Mouse (Mus musculus) heart, adult 2 months (tissue): Measurements from ENCODE around the gene Cep63. TPM values are rescaled to one million over a fixed set of nuclear protein-coding genes. Genes with fewer than 3 reads are reported as not detected.

Experiments
- DNase-seq, 2 experiments: peaks; one replicate each; pipeline ENCODE4 v3.0.0; 2021
- H3K27ac ChIP-seq: fragments of 200-600 bp; 2 replicates; pipeline ENCODE4 v1.8.1; 2022
- H3K27me3 ChIP-seq: fragments of 200-500 bp; 2 replicates; pipeline ENCODE4 v1.6.1; 2012; ENCODE audit warnings: mild to moderate bottlenecking, low read length, inconsistent platforms, mixed read lengths; ENCODE audit not compliant: control insufficient read depth, insufficient read depth
- H3K36me3 ChIP-seq: fragments of 200-500 bp; 2 replicates; pipeline ENCODE4 v1.6.1; 2012; ENCODE audit warnings: low read length, inconsistent platforms; ENCODE audit not compliant: control insufficient read depth, insufficient read depth
- H3K4me1 ChIP-seq: fragments of 200-500 bp; 2 replicates; pipeline ENCODE4 v1.6.1; 2011; ENCODE audit warnings: low read length; ENCODE audit not compliant: control insufficient read depth, insufficient read depth
- H3K4me3 ChIP-seq: fragments of 200-600 bp; 2 replicates; pipeline ENCODE4 v1.8.1; 2022
- H3K79me2 ChIP-seq: fragments of 200-500 bp; replicated peaks from 2 replicates; pipeline ENCODE4 v1.6.1; 2012; ENCODE audit warnings: mild to moderate bottlenecking, inconsistent platforms, low read length, moderate library complexity, mixed read lengths; ENCODE audit not compliant: control insufficient read depth, insufficient read depth
- H3K9ac ChIP-seq: fragments of 200-500 bp; 2 replicates; pipeline ENCODE4 v1.6.1; 2012; ENCODE audit warnings: low read depth, mild to moderate bottlenecking, control low read depth, inconsistent platforms, low read length, mixed read lengths
- CTCF ChIP-seq: fragments of 200-600 bp; IDR thresholded peaks from 2 replicates; pipeline ENCODE4 v1.8.1; 2022; ENCODE audit warnings: antibody characterized with exemption, mild to moderate bottlenecking, moderate library complexity
- EP300 ChIP-seq: fragments of 200-500 bp; IDR thresholded peaks from 2 replicates; pipeline ENCODE4 v1.6.1; 2011; ENCODE audit warnings: low read depth, low read length, control low read depth; ENCODE audit not compliant: insufficient read depth
- POLR2A ChIP-seq: fragments of 200-500 bp; IDR thresholded peaks from 2 replicates; pipeline ENCODE4 v1.6.1; 2011; ENCODE audit warnings: mild to moderate bottlenecking, low read depth, low read length, control low read depth; ENCODE audit not compliant: insufficient read depth
- WGBS: fragments of 180-500 bp; shearing (Covaris S2); methylation state at CpG from one replicate; pipeline ENCODE4 v1.1.7; 2018; 5-methylcytosine and 5-hydroxymethylcytosine counted together
- intact Hi-C: fragments of 180-260 bp; cut with DNase I; formaldehyde crosslinking; loops from one replicate; pipeline ENCODE4 v1.15.1; 2025
- polyA plus RNA-seq: library from polyadenylated mRNA; depleted of rRNA; stranded (reverse); fragments of >200 nt; gene quantifications from 2 replicates; pipeline ENCODE4 v1.2.3, GENCODE M21; 2012
- total RNA-seq, 2 experiments: library from RNA; stranded (reverse); gene quantifications; 2 replicates each; pipeline ENCODE4 v1.2.3; 2021

Cep63 gene
- total and polyA plus RNA-seq, 3 experiments: 7.3 to 57.5 (median 49.4) TPM

DNA sequence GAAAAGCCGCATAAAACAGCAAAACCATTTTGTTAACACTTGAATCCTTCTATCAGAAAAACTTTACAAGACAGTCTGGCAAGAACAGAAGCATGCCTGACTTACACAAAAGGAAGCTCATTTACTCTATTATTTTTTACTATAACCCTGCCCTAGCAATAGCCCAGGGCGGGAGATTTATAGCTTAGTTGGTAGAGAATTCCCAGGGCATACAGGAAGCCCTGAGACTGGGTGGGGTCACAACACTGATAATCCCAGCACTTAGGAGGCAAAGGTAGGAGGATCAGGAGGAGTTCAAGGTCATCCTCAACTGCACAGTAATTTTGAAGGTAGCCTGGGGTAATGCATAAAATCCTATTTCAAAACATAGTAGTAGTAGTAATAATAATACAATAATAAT, 24.7 kb downstream of the Cep63 start:
- no peak overlapping the region for H3K9ac ChIP-seq
- intact Hi-C loops: no loop called here
- no peaks in the 10 kb centered on the region for H3K4me1 ChIP-seq
- no peak overlapping the region for H3K4me3 ChIP-seq
- no peak overlapping the region for H3K27ac ChIP-seq
- H3K36me3 ChIP-seq: no peaks in the 10 kb centered on the region; the same call in none of the 2 replicates
- TF ChIP-seq EP300 (no peak), CTCF (no peak), POLR2A (no peak)
- DNase-seq: no peak
- no peaks in the 10 kb centered on the region for H3K27me3 ChIP-seq
- 74% methylated on average over 2 of the region's 2 CpGs for WGBS
- no peaks in the 10 kb centered on the region for H3K79me2 ChIP-seq

GRCm38 (mm10) chr9:102601187-102601586, 25.1 kb downstream of the Cep63 start:
- H3K9ac ChIP-seq: no peak overlapping the region
- no peak overlapping the region for H3K27ac ChIP-seq
- no peak overlapping the region for H3K4me3 ChIP-seq
- H3K79me2 ChIP-seq: no peaks in the 10 kb centered on the region
- 79% methylated on average over 2 of the region's 2 CpGs for WGBS
- H3K27me3 ChIP-seq: no peaks in the 10 kb centered on the region
- intact Hi-C loops: no loop called here
- no peaks in the 10 kb centered on the region; the same call in none of the 2 replicates for H3K36me3 ChIP-seq
- no peak for DNase-seq
- H3K4me1 ChIP-seq: no peaks in the 10 kb centered on the region
- TF ChIP-seq CTCF (no peak), POLR2A (no peak), EP300 (no peak)

DNA sequence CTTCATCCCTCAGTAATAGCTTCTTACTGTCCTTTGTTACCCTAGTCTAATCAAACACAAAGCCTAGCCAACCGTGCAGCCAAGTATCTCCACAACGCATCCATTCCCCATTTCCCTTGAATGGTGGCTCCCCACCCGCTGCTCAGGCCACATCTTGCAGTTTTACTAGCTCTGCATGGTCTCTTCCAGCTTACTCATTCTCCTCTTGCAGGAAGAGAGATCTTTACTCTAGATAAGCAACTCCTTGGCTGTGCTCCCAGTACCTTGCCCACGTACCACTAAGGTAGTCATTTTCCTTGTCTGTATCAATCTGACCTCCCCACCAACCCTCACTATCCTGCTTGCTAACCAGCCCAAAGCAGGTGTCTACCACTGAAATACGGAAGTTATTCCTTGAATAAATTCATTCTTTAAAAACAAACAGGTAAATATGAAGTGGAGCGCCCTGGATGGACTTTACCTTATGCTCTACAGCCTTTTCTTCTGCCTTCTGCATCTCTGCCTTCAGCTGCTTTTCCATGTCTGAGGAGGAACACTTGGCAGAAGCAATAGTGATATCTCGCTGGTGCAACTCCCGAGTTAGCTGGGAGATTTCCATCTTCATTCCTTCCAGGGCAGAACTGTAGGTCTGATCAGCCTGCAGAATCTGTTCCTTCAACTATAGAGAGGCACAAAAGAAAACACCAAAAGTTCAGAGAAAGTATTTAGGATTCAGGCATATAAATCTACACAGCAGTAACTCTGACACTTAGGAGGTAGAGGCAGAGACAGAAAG, 30.5 kb downstream of the Cep63 start:
- H3K4me3 ChIP-seq: no peak overlapping the region
- intact Hi-C loops: no loop called here
- no peak for DNase-seq
- no peak overlapping the region for H3K9ac ChIP-seq
- WGBS: 79% methylated on average over 8 of the region's 8 CpGs
- H3K27me3 ChIP-seq: no peaks in the 10 kb centered on the region
- no peak overlapping the region for H3K27ac ChIP-seq
- no peaks in the 10 kb centered on the region for H3K79me2 ChIP-seq
- TF ChIP-seq CTCF: no peak
- TF ChIP-seq EP300: no peak
- no peak for TF ChIP-seq POLR2A
- no peaks in the 10 kb centered on the region for H3K4me1 ChIP-seq
- H3K36me3 ChIP-seq: no peaks in the 10 kb centered on the region; the same call in none of the 2 replicates

- H3K4me1 ChIP-seq: no peaks in the 10 kb centered on the region
- H3K4me3 ChIP-seq: no peak overlapping the region
- 82% methylated on average over 6 of the region's 6 CpGs for WGBS
- H3K79me2 ChIP-seq: no peaks in the 10 kb centered on the region
- no peaks in the 10 kb centered on the region; the same call in 1 of the 2 replicates for H3K36me3 ChIP-seq
- no peak for TF ChIP-seq POLR2A
- TF ChIP-seq CTCF: no peak
- no peak for TF ChIP-seq EP300
- H3K27me3 ChIP-seq: no peaks in the 10 kb centered on the region
- H3K27ac ChIP-seq: no peak overlapping the region
- H3K9ac ChIP-seq: no peak overlapping the region
- DNase-seq: no peak
- intact Hi-C loops: no loop called here
Observed at GRCm38 (mm10) chr9:102594667-102595393, 31.5 kb downstream of the Cep63 start.

DNA sequence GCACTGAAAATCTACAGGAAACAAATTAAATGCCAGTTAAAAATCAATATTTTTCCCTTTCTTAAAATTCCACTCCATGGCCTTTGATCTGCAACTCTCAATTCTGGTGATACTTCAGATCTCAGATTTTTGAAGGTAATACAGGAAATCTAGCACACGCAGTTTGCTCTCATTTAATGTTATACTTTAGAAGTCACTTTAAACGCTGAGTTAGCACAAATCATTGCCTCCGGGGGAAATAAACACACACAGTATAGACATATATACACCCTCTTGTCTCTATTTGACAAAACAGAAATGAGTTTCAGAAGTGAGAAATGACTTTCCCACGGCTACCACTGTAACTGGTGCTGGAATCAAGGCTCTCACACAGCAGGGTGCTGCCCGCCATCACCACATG, 39.0 kb downstream of the Cep63 start:
- intact Hi-C loops: no loop called here
- H3K27me3 ChIP-seq: no peaks in the 10 kb centered on the region
- TF ChIP-seq POLR2A: no peak
- no peak for TF ChIP-seq CTCF
- TF ChIP-seq EP300: no peak
- H3K9ac ChIP-seq: no peak overlapping the region
- no peak for DNase-seq
- no peaks in the 10 kb centered on the region for H3K79me2 ChIP-seq
- no peak overlapping the region for H3K27ac ChIP-seq
- no peaks in the 10 kb centered on the region for H3K36me3 ChIP-seq
- WGBS: 90% methylated on average over 5 of the region's 5 CpGs
- no peaks in the 10 kb centered on the region for H3K4me1 ChIP-seq
- no peak overlapping the region for H3K4me3 ChIP-seq
